ENCODE assay signal across 8 mouse cellular contexts in the genomic region with DNA sequence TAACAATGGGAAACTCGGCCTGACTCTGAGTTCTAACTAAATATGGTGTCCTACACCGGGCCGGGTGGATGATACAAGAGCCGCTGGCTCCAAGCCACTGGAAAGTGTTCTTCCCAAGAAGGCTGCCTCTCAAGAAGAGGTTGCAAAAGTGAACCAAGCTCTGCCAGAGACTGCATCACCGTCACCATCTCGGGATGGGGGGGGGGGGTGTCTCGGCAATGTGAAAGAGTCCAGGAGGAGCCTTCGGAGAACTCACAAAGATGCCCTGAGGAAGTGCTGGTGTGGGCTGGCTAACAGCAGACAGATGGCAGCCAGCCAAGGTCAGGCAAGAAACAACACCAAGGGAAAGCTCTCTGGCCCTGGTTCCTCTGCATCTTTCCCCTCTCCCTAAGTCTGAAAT.
DNase-seq lines count a peak whose midpoint lies in the region; ATAC-seq lines count a peak whose summit lies in the region.

No protein-coding gene starts in this region.

- H3K4me1 ChIP-seq in heart, embryonic 13.5 days = peaks cover 72% of the 10 kb centered on the region

- 41% methylated on average over 8 of the region's 8 CpGs for WGBS in heart, embryonic 13.5 days

- peak overlapping the region; percentile 80 for H3K27ac ChIP-seq in heart, embryonic 13.5 days (replicated peaks)

- peak; percentile 49 to 63 for DNase-seq in kidney, postnatal 4 days
- no peak for DNase-seq in kidney, adult 8-10 months
- peak; percentile 84 for DNase-seq in adrenal gland, postnatal 10 days
- DNase-seq in ovary, postnatal 14 days (ENCODE audit: low spot score) = peak; percentile 34
- no peak for DNase-seq in right cerebral cortex, adult 2 months (ENCODE audit: low spot score in 2 of 2)
- no peak for DNase-seq in layer of hippocampus, postnatal 25 days (ENCODE audit: extremely low spot score in 1 of 2, low spot score in 1 of 2)
- DNase-seq in thymus, postnatal 4 days = no peak

- H3K9me3 ChIP-seq in heart, embryonic 13.5 days = no peaks in the 10 kb centered on the region

- H3K4me2 ChIP-seq in heart, embryonic 13.5 days = peak overlapping the region; percentile 39

- H3K36me3 ChIP-seq in heart, embryonic 13.5 days = no peaks in the 10 kb centered on the region

- no peaks in the 10 kb centered on the region for H3K27me3 ChIP-seq in heart, embryonic 13.5 days (replicated peaks)

- H3K4me3 ChIP-seq in heart, embryonic 13.5 days = no peak overlapping the region

- no peak for ATAC-seq in heart, embryonic 13.5 days (ENCODE audit: extremely low read depth, insufficient number of reproducible peaks, low FRiP score, low TSS enrichment)

- peak overlapping the region; percentile 44 for H3K9ac ChIP-seq in heart, embryonic 13.5 days

Comparison
In these comparisons a context has a peak if more than half of its experiments do, and no peak if none do; other contexts are left out.
1. DNase-seq: peak in kidney, postnatal 4 days (2 of 2), adrenal gland, postnatal 10 days (single experiment) and ovary, postnatal 14 days (single experiment); none in kidney, adult 8-10 months (0 of 2), right cerebral cortex, adult 2 months (0 of 2), layer of hippocampus, postnatal 25 days (0 of 2) and thymus, postnatal 4 days (single experiment).